Mouse (Mus musculus) bone marrow, adult 2 months (tissue): Measurements from ENCODE around the gene Ppp1r15b. TPM values are rescaled to one million over a fixed set of nuclear protein-coding genes. Genes with fewer than 3 reads are reported as not detected.

ENCODE experiments used
- H3K27ac ChIP-seq: fragments of 200-500 bp; 2 replicates; pipeline ENCODE4 v1.5.1; 2012; ENCODE audit warnings: low read depth, mild to moderate bottlenecking, control low read depth, inconsistent platforms, low read length; ENCODE audit not compliant: control insufficient read depth, poor library complexity, insufficient read depth
- H3K4me1 ChIP-seq: fragments of 200-500 bp; 2 replicates; pipeline ENCODE4 v1.6.1; 2011; ENCODE audit warnings: low read length; ENCODE audit not compliant: control insufficient read depth, insufficient read depth
- H3K4me3 ChIP-seq: fragments of 200-500 bp; replicated peaks from 2 replicates; pipeline ENCODE3; 2011; ENCODE audit warnings: mild to moderate bottlenecking, low read depth, low read length, control low read depth; ENCODE audit not compliant: control insufficient read depth
- CTCF ChIP-seq: fragments of 200-500 bp; IDR thresholded peaks from 2 replicates; pipeline ENCODE4 v1.5.1; 2011; ENCODE audit warnings: low read length, control low read depth; ENCODE audit not compliant: control insufficient read depth, insufficient read depth
- POLR2A ChIP-seq: fragments of 200-500 bp; IDR thresholded peaks from 2 replicates; pipeline ENCODE4 v1.6.1; 2011; ENCODE audit warnings: low read depth, mild to moderate bottlenecking, control low read depth, low read length, borderline replicate concordance; ENCODE audit not compliant: control insufficient read depth
- WGBS: fragments of 180-500 bp; shearing (Covaris S2); methylation state at CpG from one replicate; pipeline ENCODE4 v1.1.7; 2018; 5-methylcytosine and 5-hydroxymethylcytosine counted together
- polyA plus RNA-seq: library from polyadenylated mRNA; stranded (reverse); fragments of >200 nt; gene quantifications from 2 replicates; pipeline ENCODE4 v1.2.4, GENCODE M21; 2011; ENCODE audit warnings: low replicate concordance; ENCODE audit not compliant: missing spikeins, insufficient read depth, insufficient read length

Gene Ppp1r15b
- polyA plus RNA-seq, 1 experiment, result 51.2 TPM

DNA sequence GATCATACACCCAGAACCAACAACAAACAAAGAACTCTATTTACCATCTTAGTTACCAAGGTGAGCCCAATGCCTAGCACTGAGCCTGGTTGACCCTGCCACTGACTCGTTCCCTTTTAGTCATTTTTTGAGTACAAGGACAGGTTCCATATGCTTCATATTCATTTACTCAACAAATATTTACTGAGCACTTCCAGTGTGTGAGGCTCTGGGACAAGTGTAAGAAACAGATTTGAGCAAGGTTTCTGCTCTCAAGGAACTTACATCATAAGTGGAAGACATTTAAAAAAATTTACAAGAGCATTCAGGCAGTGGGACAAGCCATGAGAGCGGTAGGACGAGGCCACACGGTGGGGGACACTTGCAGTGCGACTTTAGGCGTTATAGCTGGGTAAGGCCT is 24.3 kb downstream of the Ppp1r15b start:
- WGBS, result 80% methylated on average over 6 of the region's 6 CpGs
- no peak overlapping the region for H3K4me3 ChIP-seq
- no peak overlapping the region for H3K27ac ChIP-seq
- no peaks in the 10 kb centered on the region; the same call in 1 of the 2 replicates for H3K4me1 ChIP-seq
- TF ChIP-seq POLR2A (no peak), CTCF (no peak)

DNA sequence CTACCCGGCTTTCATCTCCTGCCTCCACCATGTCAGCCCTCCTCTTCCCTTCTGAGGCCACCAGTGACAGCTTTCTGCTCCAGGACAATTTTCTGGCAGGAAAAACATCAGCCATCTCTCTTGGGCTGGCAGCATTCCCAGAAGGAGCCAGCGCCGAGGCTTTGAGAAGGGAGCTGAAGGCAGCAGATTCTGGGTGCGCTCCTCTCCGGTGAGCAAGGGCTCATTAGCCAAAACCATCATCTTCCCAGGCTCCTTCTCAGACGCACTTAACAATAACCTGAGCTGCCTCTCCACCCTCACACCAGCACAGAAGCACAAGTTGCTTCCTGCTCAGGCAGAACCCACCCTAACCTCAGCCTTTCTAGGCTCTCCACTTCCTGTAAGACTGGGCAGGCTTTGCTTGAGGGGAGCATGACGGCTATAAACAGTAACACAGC is 28.2 kb downstream of the Ppp1r15b start:
- Histone ChIP-seq H3K27ac (peak overlapping the region; percentile 55), H3K4me3 (no peak overlapping the region)
- under 1% methylated on average over 7 of the region's 7 CpGs for WGBS

DNA sequence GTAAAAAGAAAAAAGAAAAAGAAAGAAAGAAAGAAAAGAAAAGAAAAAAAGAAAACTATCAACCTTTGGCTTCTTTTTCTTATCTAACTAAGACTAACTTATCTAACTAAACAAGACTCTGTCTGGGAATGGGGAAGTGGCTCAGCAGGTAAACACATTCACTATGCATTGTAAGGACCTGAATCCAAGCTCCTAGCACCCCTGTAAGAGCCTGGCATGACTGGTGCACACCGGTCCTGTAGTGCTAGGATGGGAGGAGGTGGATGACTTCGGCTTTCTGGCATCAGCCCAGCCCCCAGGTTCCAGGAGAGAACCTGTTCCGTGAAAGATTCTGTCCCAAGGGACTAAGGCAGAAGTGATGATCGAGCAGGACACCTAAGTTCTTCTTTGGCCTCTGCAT is 30.6 kb downstream of the Ppp1r15b start:
- Histone ChIP-seq H3K27ac (no peak overlapping the region), H3K4me1 (no peaks in the 10 kb centered on the region; the same call in 1 of the 2 replicates), H3K4me3 (no peak overlapping the region)
- 69% methylated on average over 4 of the region's 4 CpGs for WGBS
- TF ChIP-seq POLR2A (no peak), CTCF (no peak)

More for the DNA sequence above, 28.2 kb downstream of the Ppp1r15b start:
- no peak for TF ChIP-seq POLR2A
- TF ChIP-seq CTCF, result no peak
- no peaks in the 10 kb centered on the region; the same call in 1 of the 2 replicates for H3K4me1 ChIP-seq

GRCm38 (mm10) chr1:133162046-133162445 is 31.1 kb downstream of the Ppp1r15b start:
- H3K4me3 ChIP-seq, result no peak overlapping the region
- TF ChIP-seq POLR2A (no peak), CTCF (no peak)
- 59% methylated on average over 10 of the region's 10 CpGs for WGBS
- no peak overlapping the region for H3K27ac ChIP-seq
- no peaks in the 10 kb centered on the region; the same call in 1 of the 2 replicates for H3K4me1 ChIP-seq

GRCm38 (mm10) chr1:133162981-133163380 is 32.0 kb downstream of the Ppp1r15b start:
- Histone ChIP-seq H3K4me3 (no peak overlapping the region), H3K4me1 (no peaks in the 10 kb centered on the region; the same call in 1 of the 2 replicates), H3K27ac (no peak overlapping the region)
- TF ChIP-seq CTCF (no peak), POLR2A (no peak)
- WGBS, result 56% methylated on average over 8 of the region's 8 CpGs

DNA sequence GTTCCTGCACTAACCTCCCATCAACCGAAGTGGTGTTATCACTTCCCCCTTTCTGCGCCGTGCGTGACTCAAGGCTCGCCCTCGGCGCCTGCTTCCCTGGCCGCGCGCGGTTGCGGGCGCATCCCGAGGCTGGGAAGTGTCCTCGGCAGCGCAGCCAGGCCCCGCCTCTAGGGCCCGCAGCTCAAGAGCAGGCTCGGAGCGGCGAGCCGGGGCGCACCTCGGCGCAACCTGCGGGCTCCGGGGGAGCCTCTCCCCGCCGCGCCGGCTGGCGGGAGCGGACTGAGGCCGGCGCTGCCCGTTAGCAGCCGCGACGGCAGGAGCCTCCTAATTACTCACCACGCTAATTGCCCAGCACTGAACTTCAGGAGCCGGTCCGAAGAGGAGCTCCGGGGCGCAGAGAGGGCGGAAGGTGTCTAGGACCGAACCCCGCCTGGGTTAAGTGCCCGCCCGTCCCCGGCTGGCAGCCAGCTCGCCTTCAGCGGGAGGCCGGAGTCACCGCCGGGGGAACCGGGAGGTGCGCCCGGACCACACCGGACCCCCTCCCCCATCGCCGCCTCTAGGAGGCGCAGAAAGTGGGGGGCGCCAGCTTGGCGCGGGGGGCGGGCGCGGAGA is 33.0 kb downstream of the Ppp1r15b start, which contains the start of gene Plekha6:
Plekha6 (plus strand) TSS at position 391 of the 612 bp plus-strand sequence.
- WGBS, result under 1% methylated on average over 68 of the region's 68 CpGs

DNA sequence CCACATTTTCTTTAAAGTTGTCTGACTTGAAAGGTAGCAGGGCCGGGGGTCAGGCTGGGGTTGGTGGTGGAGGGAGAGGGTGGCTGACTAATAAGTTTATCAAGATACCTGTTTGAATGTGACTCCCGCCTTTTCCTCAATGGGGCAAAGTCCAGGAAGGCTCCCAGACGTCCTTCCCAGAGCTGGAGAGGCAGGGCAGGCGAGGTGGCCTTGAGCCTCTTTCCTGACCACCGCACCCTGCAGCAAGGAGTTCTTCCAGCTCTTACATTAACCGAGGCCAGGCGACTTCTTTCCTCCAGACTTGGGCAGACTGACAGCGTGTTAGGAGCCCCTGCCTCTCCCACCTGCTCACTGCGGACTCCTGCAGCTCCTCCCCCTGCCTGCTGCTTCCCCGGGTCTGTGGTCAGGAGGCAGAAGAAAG is 33.7 kb downstream of the Ppp1r15b start:
- WGBS, result 3% methylated on average over 10 of the region's 10 CpGs
- Histone ChIP-seq H3K4me3 (no peak overlapping the region), H3K4me1 (peaks cover 1% of the 10 kb centered on the region; the same call in 1 of the 2 replicates), H3K27ac (no peak overlapping the region)
- no peak for TF ChIP-seq CTCF
- TF ChIP-seq POLR2A, result no peak

More for the DNA sequence above, 33.0 kb downstream of the Ppp1r15b start, which contains the start of gene Plekha6:
- Histone ChIP-seq H3K27ac (no peak within 1 kb of the TSS), H3K4me1 (no peaks in the 10 kb centered on the region; the same call in 1 of the 2 replicates), H3K4me3 (peak within 1 kb of the TSS; percentile 33)
- TF ChIP-seq POLR2A (no peak), CTCF (no peak)

GRCm38 (mm10) chr1:133165111-133165510 is 34.2 kb downstream of the Ppp1r15b start:
- Histone ChIP-seq H3K4me1 (peaks cover 1% of the 10 kb centered on the region; the same call in 1 of the 2 replicates), H3K27ac (no peak overlapping the region), H3K4me3 (no peak overlapping the region)
- TF ChIP-seq CTCF, result no peak
- WGBS, result 2% methylated on average over 11 of the region's 11 CpGs
